Mouse (Mus musculus) lung, adult 2 months (tissue): ENCODE results near the gene Atp1b4. TPM values are rescaled to one million over a fixed set of nuclear protein-coding genes. Genes with fewer than 3 reads are reported as not detected.
A peak's percentile ranks its signal among the peaks of the same experiment; 100 is the strongest.
"Not testable (repeated sequence)": the region's sequence is repeated elsewhere in the genome, so short reads cannot be mapped to it uniquely, and the experiment has no call there.

Experiments used
- DNase-seq: peaks from one replicate; pipeline ENCODE4 v3.0.0; 2022
- H3K4me1 ChIP-seq: fragments of 200-500 bp; 2 replicates; pipeline ENCODE4 v1.6.1; 2011; ENCODE audit warnings: low read length; ENCODE audit not compliant: control insufficient read depth, insufficient read depth
- H3K4me3 ChIP-seq: fragments of 200-500 bp; replicated peaks from 2 replicates; pipeline ENCODE3; 2011; ENCODE audit warnings: low read depth, mild to moderate bottlenecking, control low read depth, low read length; ENCODE audit errors: extremely low read depth
- CTCF ChIP-seq: fragments of 200-500 bp; IDR thresholded peaks from 2 replicates; pipeline ENCODE4 v1.5.1; 2011; ENCODE audit warnings: mild to moderate bottlenecking, low read length, control low read depth; ENCODE audit not compliant: insufficient read depth
- POLR2A ChIP-seq: fragments of 200-500 bp; IDR thresholded peaks from 2 replicates; pipeline ENCODE4 v1.6.1; 2011; ENCODE audit warnings: low read depth, mild to moderate bottlenecking, control low read depth, low read length, borderline replicate concordance; ENCODE audit errors: extremely low read depth
- WGBS: fragments of 180-500 bp; shearing (Covaris S2); methylation state at CpG from one replicate; pipeline ENCODE4 v1.1.7; 2018; 5-methylcytosine and 5-hydroxymethylcytosine counted together
- polyA plus RNA-seq: library from polyadenylated mRNA; depleted of rRNA; stranded (reverse); fragments of >200 nt; gene quantifications from 2 replicates; pipeline ENCODE4 v1.2.3, GENCODE M21; 2012; rRNA removed

Atp1b4 gene
- polyA plus RNA-seq = 0.12 TPM in 1 of 2 replicates, not detected in the other

- no peaks in the 10 kb centered on the region for H3K4me1 ChIP-seq
- no peak for DNase-seq
- WGBS = 90% methylated on average over 8 of the region's 8 CpGs
- H3K4me3 ChIP-seq = no peak within 1 kb of the TSS
- TF ChIP-seq CTCF = no peak
- TF ChIP-seq POLR2A = no peak
Measured at GRCm38 (mm10) chrX:38315884-38316283, at the start of gene Atp1b4. Atp1b4 (plus strand) TSS chrX:38316184.

DNA sequence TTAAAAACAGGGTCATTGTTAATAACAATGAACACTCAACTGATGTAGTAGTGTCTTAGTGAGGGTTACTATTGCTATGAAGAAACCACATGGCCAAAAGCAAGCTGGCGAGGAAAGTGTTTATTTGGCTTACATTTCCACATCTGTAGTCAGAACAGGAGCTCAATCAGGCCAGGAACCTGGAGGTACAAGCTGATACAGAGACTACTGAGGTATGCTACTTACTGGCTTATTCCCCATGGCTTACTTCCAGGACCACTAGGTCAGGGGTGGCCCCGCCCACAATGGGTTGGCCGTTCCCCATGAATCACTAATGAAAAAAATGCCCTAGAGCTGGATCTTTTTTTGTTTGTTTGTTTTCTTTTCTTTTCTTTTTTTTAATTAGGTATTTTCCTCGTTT, 7.4 kb upstream of the Atp1b4 start:
- TF ChIP-seq POLR2A = no peak
- TF ChIP-seq CTCF = no peak
- WGBS = 63% methylated on average over 4 of the region's 4 CpGs
- H3K4me1 ChIP-seq = no peaks in the 10 kb centered on the region
- no peak for DNase-seq
- H3K4me3 ChIP-seq = no peak overlapping the region

DNA sequence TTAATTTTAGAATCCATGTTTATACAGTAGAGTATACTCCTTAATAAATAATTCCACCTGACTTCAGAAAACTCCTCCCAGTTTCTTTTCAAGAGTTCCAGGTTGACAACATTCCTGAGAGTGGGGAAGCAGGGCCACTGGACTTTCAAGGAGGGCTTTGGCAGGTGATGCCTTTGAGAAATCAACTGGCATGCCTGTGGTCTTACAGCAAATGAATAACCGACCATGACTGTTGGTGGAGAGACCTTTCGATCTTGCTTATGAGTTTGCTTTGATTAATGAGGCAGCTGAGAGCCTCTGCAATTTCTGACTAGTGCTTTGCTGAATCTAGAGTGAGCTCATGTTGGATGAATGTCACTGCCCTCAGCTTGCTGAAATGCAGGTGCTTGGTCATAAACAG, 4.9 kb upstream of the Atp1b4 start:
- TF ChIP-seq POLR2A (no peak), CTCF (no peak)
- no peaks in the 10 kb centered on the region for H3K4me1 ChIP-seq
- H3K4me3 ChIP-seq = no peak overlapping the region
- WGBS = 70% methylated on average over 2 of the region's 2 CpGs
- DNase-seq = peak; percentile 4

DNA sequence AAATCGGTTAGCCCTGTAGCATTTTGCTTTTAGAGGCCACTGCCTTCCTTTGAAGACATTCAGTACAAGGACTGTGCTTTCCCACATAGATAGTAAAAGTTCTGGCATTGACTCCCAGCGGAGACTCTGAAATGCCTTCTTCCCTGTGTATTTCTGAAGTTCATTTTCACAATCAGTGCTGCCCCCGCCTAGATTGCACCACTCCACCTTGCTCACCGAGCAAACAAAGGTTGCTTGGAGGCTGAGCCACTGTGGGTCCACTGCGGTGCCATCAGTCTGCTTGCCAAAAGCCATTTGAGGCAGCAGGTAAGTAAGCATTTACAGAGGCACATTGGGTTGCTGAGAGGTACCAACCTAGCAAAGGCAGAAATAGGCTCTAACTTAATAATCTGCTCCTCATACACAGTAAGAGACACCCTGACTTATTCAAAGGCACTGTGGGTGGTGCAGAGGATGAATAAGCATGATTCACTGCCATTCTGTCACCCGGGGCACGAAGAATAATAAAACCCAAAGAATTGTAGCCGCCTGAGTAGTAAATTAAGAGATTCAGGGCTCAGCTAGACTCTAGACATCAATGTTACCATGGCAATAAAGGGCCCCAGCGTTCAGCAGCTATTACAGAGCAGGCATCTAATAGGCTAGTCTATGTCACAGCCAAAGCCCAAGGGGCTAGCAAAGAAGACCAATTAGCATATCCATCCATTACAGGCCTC, 2.9 kb upstream of the Atp1b4 start:
- H3K4me1 ChIP-seq = no peaks in the 10 kb centered on the region
- DNase-seq = peak; percentile 3
- 72% methylated on average over 9 of the region's 9 CpGs for WGBS

GRCm38 (mm10) chrX:38313626-38314210, 2.3 kb upstream of the Atp1b4 start:
- WGBS = 86% methylated on average over 6 of the region's 6 CpGs
- Histone ChIP-seq H3K4me1 (no peaks in the 10 kb centered on the region), H3K4me3 (no peak overlapping the region)
- no peak for DNase-seq
- TF ChIP-seq CTCF (no peak), POLR2A (no peak)

More for the DNA sequence above, 2.9 kb upstream of the Atp1b4 start:
- TF ChIP-seq CTCF (no peak), POLR2A (no peak)
- no peak overlapping the region for H3K4me3 ChIP-seq

DNA sequence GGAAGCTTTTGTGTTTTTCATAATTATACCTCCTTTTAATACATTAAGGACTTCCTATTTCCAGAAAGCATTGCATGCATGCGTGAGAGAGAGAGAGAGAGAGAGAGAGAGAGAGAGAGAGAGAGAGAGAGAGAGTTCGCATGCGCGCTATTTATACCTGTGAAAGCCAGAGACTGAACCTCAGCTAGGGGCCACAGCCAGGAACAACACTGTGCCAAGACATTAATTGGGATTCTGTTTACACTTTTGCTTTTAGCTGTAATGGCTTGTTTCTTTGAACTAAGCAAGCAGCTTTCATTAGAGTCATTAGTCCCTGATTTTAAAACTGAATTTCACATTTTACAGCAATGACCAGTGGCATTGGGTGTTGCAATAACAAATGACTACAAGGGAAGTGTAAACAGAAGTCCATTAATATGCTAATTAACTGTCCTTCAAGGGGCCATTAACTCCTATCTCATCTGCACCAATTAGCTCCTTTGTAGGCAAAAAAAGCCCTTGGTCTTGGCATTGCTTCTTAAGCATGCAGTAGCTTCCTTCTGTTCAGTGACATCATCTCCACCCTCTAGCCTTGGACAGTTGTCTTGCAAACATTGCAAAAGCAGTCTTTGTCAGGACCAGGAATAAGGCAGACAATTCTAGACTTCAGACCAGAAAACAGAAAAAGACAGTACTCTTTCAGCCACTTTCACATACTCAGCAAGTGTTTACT, 14.9 kb downstream of the Atp1b4 start:
- WGBS = 68% methylated on average over 4 of the region's 4 CpGs
- no peak for DNase-seq
- Histone ChIP-seq H3K4me3 (no peak overlapping the region), H3K4me1 (no peaks in the 10 kb centered on the region)
- TF ChIP-seq POLR2A (no peak), CTCF (no peak)

DNA sequence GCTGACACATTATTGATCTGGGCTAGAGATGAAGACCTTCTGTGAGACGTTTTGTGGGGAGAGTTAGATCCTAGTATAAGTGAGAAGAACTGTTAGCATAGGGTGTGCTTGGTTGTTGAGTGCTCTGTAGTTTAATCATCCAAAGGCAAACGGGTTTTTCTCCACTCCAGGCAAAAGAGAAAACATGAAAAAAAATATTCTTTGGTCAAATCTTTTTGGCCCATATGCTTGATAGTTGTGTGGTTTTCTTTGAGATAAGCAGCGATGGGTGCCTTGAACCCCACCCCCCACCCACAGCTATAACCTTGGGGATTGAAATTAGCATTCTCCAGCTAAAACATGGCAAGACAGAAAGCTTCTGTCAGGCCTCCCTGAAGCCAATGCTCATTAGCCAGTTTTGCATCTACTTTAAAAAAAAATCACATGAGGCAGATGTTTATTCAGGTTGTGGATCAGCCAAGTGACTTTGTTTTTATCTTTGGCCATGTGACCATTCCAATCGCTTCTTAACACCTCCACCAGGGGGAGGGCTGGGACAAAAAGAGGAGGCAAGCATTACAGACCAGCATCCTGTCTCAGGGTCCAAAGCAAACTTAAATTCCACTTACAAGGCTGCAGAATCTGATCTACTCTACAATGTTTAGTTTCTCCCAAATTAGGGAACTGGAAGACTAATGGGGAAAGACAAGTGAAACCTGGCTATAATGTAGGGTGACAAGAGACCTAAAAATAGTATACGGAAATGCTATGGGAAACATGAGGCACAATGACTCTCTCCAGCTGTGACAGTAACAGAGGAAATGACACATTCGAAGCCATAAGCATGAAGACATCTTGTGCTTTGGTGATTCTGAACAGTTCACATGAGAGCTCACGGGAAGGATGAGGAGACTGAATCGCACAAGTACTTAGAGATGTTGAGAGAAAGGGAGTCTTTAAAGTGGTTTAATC, 18.6 kb downstream of the Atp1b4 start:
- peak; percentile 31 for DNase-seq

DNA sequence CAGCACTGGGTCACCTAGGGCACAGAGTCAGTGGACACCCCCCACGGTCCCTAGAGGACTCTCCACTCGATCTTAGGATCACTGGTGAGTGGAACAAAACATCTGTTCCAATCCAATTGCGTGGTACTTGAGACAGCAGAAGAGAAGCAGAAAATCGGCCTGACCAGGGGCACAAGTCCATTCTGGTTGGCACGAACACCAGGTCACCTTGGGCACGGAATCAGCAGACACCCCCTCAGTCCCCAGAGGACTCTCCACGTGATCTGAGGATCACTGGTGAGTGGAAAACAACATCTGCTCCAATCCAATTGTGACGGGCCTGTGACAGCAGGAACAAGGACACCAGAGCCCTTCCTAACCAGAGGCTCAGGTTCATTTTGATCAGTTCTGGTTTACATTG, 46.0 kb downstream of the Atp1b4 start:
- WGBS = 68% methylated on average over 8 of the region's 8 CpGs
- DNase-seq = no peak

More for the DNA sequence above, 18.6 kb downstream of the Atp1b4 start:
- Histone ChIP-seq H3K4me3 (no peak overlapping the region), H3K4me1 (no peaks in the 10 kb centered on the region)
- WGBS = 51% methylated on average over 8 of the region's 8 CpGs
- TF ChIP-seq POLR2A = no peak
- TF ChIP-seq CTCF = peak; percentile 44; the same call in 1 of the 2 replicates

GRCm38 (mm10) chrX:38364621-38365020, 48.6 kb downstream of the Atp1b4 start:
- not testable (repeated sequence) for H3K4me1 ChIP-seq, H3K4me3 ChIP-seq, DNase-seq
- WGBS = 36% methylated on average over 1 of the region's 1 CpGs

More for the DNA sequence above, 46.0 kb downstream of the Atp1b4 start:
- H3K4me3 ChIP-seq = no peak overlapping the region
- H3K4me1 ChIP-seq = no peaks in the 10 kb centered on the region
- TF ChIP-seq CTCF = no peak
- TF ChIP-seq POLR2A = no peak

DNA sequence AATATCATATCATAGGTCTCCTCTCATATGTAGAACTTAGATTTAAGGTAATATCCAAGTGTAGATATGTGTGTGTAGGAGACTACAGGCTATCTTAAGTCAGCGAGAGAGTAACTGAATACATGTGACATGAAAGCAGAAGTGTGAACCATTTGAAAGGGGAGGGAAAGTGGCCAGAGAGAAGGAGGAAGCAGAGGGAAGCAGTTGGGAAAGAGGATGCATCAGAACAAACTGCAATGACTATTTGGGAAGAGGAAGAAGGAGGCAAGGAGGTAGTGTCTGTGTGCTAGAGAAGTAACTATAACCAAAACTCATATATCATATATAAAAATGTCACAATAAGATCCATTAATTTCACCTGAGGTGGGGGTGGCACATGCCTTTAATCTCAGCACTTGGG, 57.2 kb downstream of the Atp1b4 start:
- not testable (repeated sequence) for H3K4me3 ChIP-seq, H3K4me1 ChIP-seq, DNase-seq
- whole genome bisulfite sequencing = 78% methylated on average over 1 of the region's 1 CpGs
